Mouse (Mus musculus): Measurements from ENCODE around the gene Usp32. TPM values are rescaled to one million over a fixed set of nuclear protein-coding genes. Genes with fewer than 3 reads are reported as not detected.

The Usp32 gene
- total RNA-seq, 2 experiments from 2014 or later, result 72.8 to 73.5 TPM

GRCm38 (mm10) chr11:85126257-85127102 is 13.5 kb downstream of the Usp32 start:
- DNase-seq (ENCODE audit: low spot score in 2 of 2), result no peak

DNA sequence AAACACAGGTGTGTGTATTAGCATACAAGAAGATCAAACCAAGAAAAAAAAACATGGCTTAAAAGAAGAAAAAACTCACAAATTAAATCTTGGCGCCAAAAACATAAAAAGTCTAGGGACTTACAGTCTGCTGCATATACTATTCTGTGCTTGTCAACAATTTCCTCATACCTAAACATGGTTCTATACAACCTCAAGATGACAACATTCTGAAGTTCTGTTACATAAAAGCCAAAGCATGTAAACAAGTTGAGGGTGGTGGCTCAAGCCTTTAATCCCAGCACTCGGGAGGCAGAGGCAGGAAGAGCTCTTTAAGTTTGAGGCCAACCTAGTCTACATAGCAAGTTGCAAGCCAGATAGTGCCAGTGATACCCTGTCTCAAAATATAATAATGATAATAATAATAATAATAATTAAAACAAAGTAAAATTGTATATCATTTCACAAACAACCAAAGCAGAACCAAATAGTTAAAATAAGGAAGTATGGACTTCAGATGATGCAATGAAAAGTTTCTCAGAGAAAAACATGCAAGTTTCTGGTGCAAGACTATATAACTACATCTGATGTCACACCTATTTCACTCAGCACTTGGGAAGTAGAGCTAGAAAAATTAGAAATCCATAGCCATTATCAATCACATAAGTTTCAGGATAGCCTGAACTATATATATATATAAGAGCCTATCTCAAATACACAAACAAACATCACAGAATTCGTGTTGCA is 16.5 kb downstream of the Usp32 start:
- DNase-seq (ENCODE audit: low spot score in 2 of 2), result no peak

DNA sequence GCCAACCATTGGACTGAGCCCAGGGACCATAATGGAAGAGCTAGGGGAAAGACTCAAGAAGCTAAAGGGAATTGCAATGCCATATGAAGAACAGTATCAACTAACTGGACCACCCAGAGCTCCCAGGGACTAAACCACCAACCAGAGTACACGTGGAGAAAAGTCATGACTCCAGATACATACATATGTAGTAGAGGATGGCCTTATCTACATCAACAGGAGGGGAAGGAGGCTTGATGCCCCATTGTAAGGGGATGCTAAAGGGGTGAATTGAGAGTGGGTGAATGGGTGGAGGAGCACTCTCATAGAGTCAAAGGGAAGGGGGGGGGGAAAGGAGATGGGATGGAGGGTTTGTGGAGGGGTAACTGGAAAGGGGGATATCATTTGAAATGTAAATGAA is 17.9 kb downstream of the Usp32 start:
- no peak for DNase-seq (ENCODE audit: low spot score in 2 of 2)

- no peak for DNase-seq (ENCODE audit: low spot score in 2 of 2)
These were observed 22.8 kb downstream of the Usp32 start for GRCm38 (mm10) chr11:85117160-85117559.

- no peak for DNase-seq (ENCODE audit: low spot score in 2 of 2)
These were observed 23.7 kb downstream of the Usp32 start for GRCm38 (mm10) chr11:85116084-85116844.

GRCm38 (mm10) chr11:85109957-85110356 is 30.0 kb downstream of the Usp32 start:
- DNase-seq (ENCODE audit: low spot score in 2 of 2), result no peak

DNA sequence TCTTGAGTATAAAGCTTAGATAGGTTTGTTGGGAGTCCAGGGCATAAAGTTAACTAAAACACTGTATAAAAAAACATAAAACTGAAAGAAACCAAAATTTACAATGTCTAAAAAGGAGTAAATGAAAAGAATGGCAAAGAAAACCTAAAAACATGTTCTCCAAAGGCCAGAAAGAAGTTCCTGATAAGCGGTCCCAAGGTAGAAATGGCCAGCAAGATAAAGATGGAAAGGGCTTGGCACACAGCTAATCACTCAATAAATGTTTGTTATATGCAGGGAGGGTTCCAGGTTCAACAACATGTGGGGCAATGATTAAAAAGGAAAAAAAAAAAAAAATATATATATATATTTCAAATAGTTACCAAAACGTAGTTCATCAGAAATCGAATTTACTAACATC is 32.7 kb downstream of the Usp32 start:
- no peak for DNase-seq (ENCODE audit: low spot score in 2 of 2)

DNA sequence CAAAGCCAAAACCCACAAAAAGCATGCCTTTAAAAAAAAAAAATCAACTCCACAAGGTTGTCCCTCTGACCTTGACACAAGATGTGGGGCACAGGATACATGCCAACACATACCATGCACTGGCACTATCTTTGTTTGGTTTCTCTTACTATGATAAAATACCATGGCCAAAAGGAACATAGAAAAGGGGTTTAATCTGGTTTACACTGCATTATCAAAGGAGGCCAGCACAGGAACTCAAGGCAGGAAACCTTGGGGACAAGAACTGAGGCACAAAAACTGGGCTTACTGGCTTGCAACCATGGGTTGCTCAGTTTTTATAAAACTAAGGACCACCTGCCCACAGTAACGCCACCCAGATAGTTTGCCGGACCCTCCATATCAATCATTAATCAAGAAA is 34.1 kb downstream of the Usp32 start:
- DNase-seq (ENCODE audit: low spot score in 2 of 2), result no peak

- no peak for DNase-seq (ENCODE audit: low spot score in 2 of 2)
These were observed 36.2 kb downstream of the Usp32 start for GRCm38 (mm10) chr11:85103763-85104162.

GRCm38 (mm10) chr11:85095116-85095515 is 44.8 kb downstream of the Usp32 start:
- DNase-seq (ENCODE audit: low spot score in 2 of 2), result no peak

- DNase-seq (ENCODE audit: low spot score in 2 of 2), result no peak
These were observed 53.7 kb downstream of the Usp32 start for GRCm38 (mm10) chr11:85086253-85086652.

DNA sequence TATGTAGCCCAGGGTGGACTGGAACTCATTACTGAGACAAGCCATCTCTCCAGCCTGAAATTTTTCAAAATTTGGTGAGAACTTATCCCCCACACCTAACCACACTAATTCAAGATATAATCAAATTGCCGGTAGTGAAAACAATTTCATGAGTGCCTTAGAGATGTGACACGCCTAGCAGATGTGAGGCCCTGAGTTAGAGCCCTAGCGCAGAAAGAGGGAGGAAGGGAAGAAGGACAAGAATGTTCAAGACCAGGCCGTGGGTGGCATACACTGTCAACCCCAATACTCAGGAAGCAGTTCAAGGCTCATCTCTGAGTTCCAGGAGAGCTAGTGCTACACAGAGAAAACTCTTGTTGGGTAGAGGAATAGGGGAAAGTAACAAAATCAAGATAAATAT is 72.1 kb downstream of the Usp32 start:
- no peak for DNase-seq (ENCODE audit: low spot score in 2 of 2)

DNA sequence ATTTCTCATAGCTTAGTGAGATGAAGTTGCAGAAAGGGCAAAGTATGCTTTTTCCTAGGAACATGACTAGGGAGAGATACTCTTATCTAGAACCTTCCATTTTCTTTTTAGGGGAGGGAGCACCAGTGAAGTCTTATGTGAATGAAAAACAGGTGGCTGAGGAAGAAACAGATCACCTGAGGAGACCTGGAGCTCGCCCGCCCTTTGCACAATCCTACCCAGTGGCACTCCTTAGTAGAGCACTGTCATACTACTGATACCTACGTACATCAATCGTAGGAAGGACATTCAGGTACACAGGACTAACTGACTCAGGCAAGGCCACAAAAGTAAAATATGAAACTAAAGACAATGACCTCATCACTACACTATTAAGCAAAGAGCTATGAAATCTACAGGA is 81.4 kb downstream of the Usp32 start:
- DNase-seq (ENCODE audit: low spot score in 2 of 2), result no peak

GRCm38 (mm10) chr11:85057544-85057943 is 82.4 kb downstream of the Usp32 start:
- no peak for DNase-seq (ENCODE audit: low spot score in 2 of 2)

DNA sequence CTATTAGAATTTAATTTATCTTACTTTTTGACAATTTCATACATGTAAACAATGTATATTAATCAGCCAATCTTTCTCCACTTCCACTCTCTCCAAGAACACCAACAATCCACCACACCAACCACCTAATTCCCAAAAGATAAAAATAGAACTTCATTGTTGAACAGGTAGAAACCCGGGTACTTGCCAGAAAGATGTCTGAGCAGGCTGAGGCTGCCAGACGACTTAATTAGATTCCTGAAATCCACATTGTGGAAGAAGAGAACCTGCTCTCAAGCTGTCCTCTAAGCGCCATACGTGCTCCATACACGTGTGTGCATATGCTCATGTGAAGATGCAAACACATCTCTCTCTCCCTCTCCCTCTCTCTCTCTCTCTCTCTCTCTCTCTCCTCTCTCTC is 83.1 kb downstream of the Usp32 start:
- DNase-seq (ENCODE audit: low spot score in 2 of 2), result no peak

DNA sequence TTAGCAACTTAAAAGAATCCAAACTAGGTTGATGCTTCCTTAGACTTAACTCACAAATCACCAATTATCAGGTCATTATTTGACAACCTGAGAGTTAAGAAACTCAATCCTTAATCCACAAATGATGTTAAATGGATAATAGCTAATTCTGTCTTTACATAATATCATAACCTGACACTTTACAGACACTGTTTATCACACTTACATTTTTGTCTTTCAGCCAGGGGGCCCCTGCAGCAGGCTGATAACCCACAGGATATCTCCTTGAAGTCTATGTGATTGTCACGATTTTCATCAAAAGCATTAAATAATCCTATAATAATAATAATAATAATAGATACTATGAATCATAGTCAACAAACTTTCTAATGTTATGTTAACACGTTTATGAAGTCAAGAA is 84.4 kb downstream of the Usp32 start:
- DNase-seq (ENCODE audit: low spot score in 2 of 2), result no peak

DNA sequence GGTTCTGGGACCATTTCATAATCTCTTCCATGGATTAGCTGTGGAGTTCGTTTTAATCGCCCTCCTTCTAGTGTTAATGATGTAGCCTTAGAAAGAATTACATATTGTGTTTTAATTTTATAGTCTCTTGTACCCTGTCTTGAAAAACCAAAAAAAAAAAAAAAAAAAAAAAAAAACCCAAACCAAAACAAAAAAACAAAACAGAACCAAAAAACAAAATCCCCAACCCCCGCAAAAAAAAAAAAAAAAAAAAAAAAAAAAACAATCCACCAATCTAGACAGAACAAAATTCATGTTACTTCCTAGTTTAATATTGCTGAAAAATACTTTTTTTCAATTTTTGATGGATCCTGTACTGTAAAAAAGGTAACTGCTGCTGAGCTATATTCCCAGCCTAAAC is 100.7 kb downstream of the Usp32 start:
- DNase-seq (ENCODE audit: low spot score in 2 of 2), result no peak

- DNase-seq (ENCODE audit: low spot score in 2 of 2), result no peak
These were observed 126.8 kb downstream of the Usp32 start for GRCm38 (mm10) chr11:85013121-85013520.

- no peak for DNase-seq (ENCODE audit: low spot score in 2 of 2)
These were observed 136.4 kb downstream of the Usp32 start for GRCm38 (mm10) chr11:85003566-85003965.

GRCm38 (mm10) chr11:84995241-84995640 is 144.7 kb downstream of the Usp32 start:
- no peak for DNase-seq (ENCODE audit: low spot score in 2 of 2)

GRCm38 (mm10) chr11:84992996-84993395 is 147.0 kb downstream of the Usp32 start:
- no peak for DNase-seq (ENCODE audit: low spot score in 2 of 2)

All from layer of hippocampus, postnatal 10 days (tissue).